In genomic region chr12:81024993-81025392, GRCm38 (mm10) we compare ENCODE assay signal across 16 mouse cellular contexts. TPM values are rescaled to one million over a fixed set of nuclear protein-coding genes. Genes with fewer than 3 reads are reported as not detected.
A peak's percentile ranks its signal among the peaks of the same experiment; 100 is the strongest.
DNase-seq lines count a peak whose midpoint lies in the region; ATAC-seq and TF ChIP-seq lines count a peak whose summit lies in the region.
"Had no signal": no experiment of that assay in that cellular context is flagged by ENCODE, and none has a peak within 500 bp of the region (broad histone marks: within the 10 kb centered on the region; RNA-seq: fewer than 3 reads in every experiment).

No protein-coding gene starts in this region.

- H3K36me3 ChIP-seq in liver, postnatal 0 days (replicated peaks; ENCODE audit: insufficient read depth, low read length), result no peaks in the 10 kb centered on the region
- H3K36me3 ChIP-seq in liver, embryonic 11.5 days (ENCODE audit: control insufficient read depth, insufficient read depth, low read length), result no peaks in the 10 kb centered on the region
- H3K36me3 ChIP-seq in ES-E14 (ENCODE audit: control insufficient read depth, insufficient read depth, low read length, poor library complexity, severe bottlenecking), result no peaks in the 10 kb centered on the region
- H3K36me3 ChIP-seq: embryonic facial prominence, embryonic 13.5 days; intestine, embryonic 15.5 days; limb, embryonic 12.5 days; midbrain, embryonic 12.5 days had no signal

- H3K4me2 ChIP-seq in liver, postnatal 0 days (ENCODE audit: low read depth, low read length), result no peak overlapping the region
- no peak overlapping the region for H3K4me2 ChIP-seq in liver, embryonic 11.5 days
- H3K4me2 ChIP-seq: embryonic facial prominence, embryonic 13.5 days; intestine, embryonic 15.5 days; midbrain, embryonic 12.5 days had no signal

- no peaks in the 10 kb centered on the region for H3K9me3 ChIP-seq in liver, postnatal 0 days (ENCODE audit: low read length)
- no peaks in the 10 kb centered on the region for H3K9me3 ChIP-seq in liver, embryonic 11.5 days (ENCODE audit: control insufficient read depth, low read length)
- no peaks in the 10 kb centered on the region for H3K9me3 ChIP-seq in ES-E14 (ENCODE audit: control insufficient read depth, insufficient read depth, low read depth, low read length)
- H3K9me3 ChIP-seq: embryonic facial prominence, embryonic 13.5 days; intestine, embryonic 15.5 days; limb, embryonic 12.5 days; midbrain, embryonic 12.5 days had no signal

- no peak overlapping the region for H3K9ac ChIP-seq in liver, postnatal 0 days (replicated peaks)
- no peak overlapping the region for H3K9ac ChIP-seq in liver, embryonic 11.5 days (ENCODE audit: low read depth, low read length)
- H3K9ac ChIP-seq in ES-E14 (ENCODE audit: insufficient read depth, low read depth, low read length, poor library complexity, severe bottlenecking), result no peak overlapping the region
- H3K9ac ChIP-seq: embryonic facial prominence, embryonic 13.5 days; intestine, embryonic 15.5 days; limb, embryonic 12.5 days; midbrain, embryonic 12.5 days had no signal

- peak; percentile 5; the same call in 1 of the 2 replicates for TF ChIP-seq CTCF in gastrocnemius, adult 2 months (IDR thresholded peaks at IDR 0.05)
- TF ChIP-seq CTCF in liver, postnatal 0 days (IDR thresholded peaks at IDR 0.05; ENCODE audit: low read depth), result peak; percentile 41

- peaks cover 28% of the 10 kb centered on the region for H3K27me3 ChIP-seq in liver, postnatal 0 days (ENCODE audit: insufficient read depth, low read length)
- H3K27me3 ChIP-seq in liver, embryonic 11.5 days (replicated peaks; ENCODE audit: control insufficient read depth, insufficient read depth, low read length), result peaks cover 28% of the 10 kb centered on the region

- in situ Hi-C loops in ES-E14 (cut with MboI; ENCODE audit: low sequenced_read_pairs in 2 of 2, unreplicated experiment in 2 of 2), result no loop called here

- no peak for ATAC-seq in liver, postnatal 0 days
- ATAC-seq in liver, embryonic 11.5 days (replicated peaks; ENCODE audit: low FRiP score), result no peak
- ATAC-seq: intestine, embryonic 15.5 days had no signal

- no peak for TF ChIP-seq EP300 in liver, postnatal 0 days (IDR thresholded peaks at IDR 0.05; ENCODE audit: low read depth)

- intact Hi-C loops in gastrocnemius, adult 2 months (cut with DNase I), result no loop called here

- H3K27ac ChIP-seq in gastrocnemius, adult 2 months, result no peak overlapping the region
- no peak overlapping the region for H3K27ac ChIP-seq in liver, postnatal 0 days (ENCODE audit: low read depth)
- H3K27ac ChIP-seq in liver, embryonic 11.5 days (ENCODE audit: low read depth, low read length), result no peak overlapping the region
- H3K27ac ChIP-seq in ES-E14 (ENCODE audit: insufficient read depth, low read depth, low read length, poor library complexity, severe bottlenecking), result no peak overlapping the region
- H3K27ac ChIP-seq: embryonic facial prominence, embryonic 13.5 days; intestine, embryonic 15.5 days; limb, embryonic 12.5 days; macrophage; midbrain, embryonic 12.5 days had no signal

- H3K4me3 ChIP-seq in gastrocnemius, adult 2 months, result no peak overlapping the region
- H3K4me3 ChIP-seq in liver, postnatal 0 days (ENCODE audit: low read depth, low read length), result no peak overlapping the region
- H3K4me3 ChIP-seq in liver, embryonic 11.5 days (ENCODE audit: low read depth, low read length), result no peak overlapping the region
- H3K4me3 ChIP-seq in ES-E14 (ENCODE audit: insufficient read depth in 1 of 2, low read depth in 1 of 2, low read length in 2 of 2, poor library complexity in 1 of 2, severe bottlenecking in 1 of 2), result no peak overlapping the region
- H3K4me3 ChIP-seq: embryonic facial prominence, embryonic 13.5 days; intestine, embryonic 15.5 days; limb, embryonic 12.5 days; midbrain, embryonic 12.5 days had no signal

- WGBS in liver, postnatal 0 days (ENCODE audit: insufficient replicate concordance), result 51% methylated on average over 2 of the region's 2 CpGs
- WGBS in liver, embryonic 11.5 days, result 47% methylated on average over 2 of the region's 2 CpGs

- no peak for DNase-seq in gastrocnemius, adult 2 months
- no peak for DNase-seq in gastrocnemius, postnatal 4 days (ENCODE audit: low spot score in 2 of 2)
- DNase-seq in liver, postnatal 0 days, result no peak
- no peak for DNase-seq in liver, embryonic 11.5 days (ENCODE audit: low spot score)
- DNase-seq in ES-E14 (ENCODE audit: low read depth, low spot score), result no peak
- peak; percentile 31 for DNase-seq in thymus, postnatal 25 days
- DNase-seq in urinary bladder, adult 18-20 months (ENCODE audit: low spot score in 2 of 2), result no peak
- DNase-seq: lung, adult 2 months; right cerebral cortex, postnatal 25 days had no signal

- H3K4me1 ChIP-seq in liver, postnatal 0 days (ENCODE audit: insufficient read depth), result 0 out of 2 replicates have a peak, but pooled peaks cover 5% of the 10 kb centered on the region
- H3K4me1 ChIP-seq in liver, embryonic 11.5 days (replicated peaks; ENCODE audit: control insufficient read depth, insufficient read depth, low read length), result peaks cover 3% of the 10 kb centered on the region; the same call in 1 of the 2 replicates
- H3K4me1 ChIP-seq in ES-E14 (ENCODE audit: control insufficient read depth in 2 of 2, insufficient read depth in 2 of 2, low read length in 2 of 2, poor library complexity in 1 of 2), result peaks cover 3 to 12% of the 10 kb centered on the region in 2 experiments; a peak in 3 of 4 replicates

TF ChIP-seq in ES-E14, 5 proteins besides CTCF, POLR2A, EP300 and RAD21:
- 0 out of 2 replicates have a peak, but pooled peaks have one; percentile 13 for TF ChIP-seq ZNF384 (IDR thresholded peaks at IDR 0.05; ENCODE audit: low read depth, low read length)
- TF ChIP-seq CHD2 (IDR thresholded peaks at IDR 0.05; ENCODE audit: low read depth, low read length), result no peak

RNA-seq across cellular contexts. Expression of gene Smoc1, which starts 1.6 kb away (rescaled TPM):
- total RNA-seq in gastrocnemius, adult 2 months (2021), result under 1 TPM; 0.61 to 0.98 TPM
- 10 to 100 TPM in 1 of 2 experiments, 1 to 10 TPM in 1; 7.0 to 11.9 TPM for total RNA-seq in gastrocnemius, postnatal 4 days (2021)
- 12.3 and 15.5 TPM in 2 replicates for polyA plus RNA-seq in liver, postnatal 0 days (2015; fragmentation: Nextera tagmentation; extraction: Ambion mirVana)
- polyA plus RNA-seq in liver, embryonic 11.5 days (2014; fragmentation: Nextera tagmentation; extraction: Ambion mirVana), result 10.9 and 12.7 TPM in 2 replicates
- total RNA-seq in ES-E14 (2012; rRNA removed), result 15.3 and 34.6 TPM in 2 replicates

RNA-seq across cellular contexts. Expression of gene Slc10a1, which starts 56.5 kb away (rescaled TPM):
- total RNA-seq in gastrocnemius, adult 2 months (2021), result not detected
- under 1 TPM in 1 of 2 experiments, not detected in 1; 0.78 TPM for total RNA-seq in gastrocnemius, postnatal 4 days (2021)
- polyA plus RNA-seq in liver, postnatal 0 days (2015; fragmentation: Nextera tagmentation; extraction: Ambion mirVana), result 500 and 502 TPM in 2 replicates
- 0.47 and 0.95 TPM in 2 replicates for polyA plus RNA-seq in liver, embryonic 11.5 days (2014; fragmentation: Nextera tagmentation; extraction: Ambion mirVana)
- total RNA-seq in ES-E14 (2012; rRNA removed), result 0.54 and 0.79 TPM in 2 replicates
- total RNA-seq: heart, adult 8-10 months; left cerebral cortex, adult 18-20 months had no signal
- polyA plus RNA-seq: macrophage had no signal
